31 mouse cellular contexts compared by ENCODE assay signal in genomic region chr3:13254061-13254460, GRCm38 (mm10).
DNase-seq lines count a peak whose midpoint lies in the region; ATAC-seq and TF ChIP-seq lines count a peak whose summit lies in the region.
"Had no signal": no experiment of that assay in that cellular context is flagged by ENCODE, and none has a peak within 500 bp of the region (broad histone marks: within the 10 kb centered on the region; RNA-seq: fewer than 3 reads in every experiment).

No protein-coding gene starts in this region.

- peak; percentile 98 for ATAC-seq in frontal cortex, adult (ENCODE audit: low TSS enrichment)
- ATAC-seq: intestine, postnatal 0 days; lung, postnatal 0 days had no signal

- no peak overlapping the region for H3K4me3 ChIP-seq in left cerebral cortex, adult 2 months
- H3K4me3 ChIP-seq: embryonic facial prominence, embryonic 13.5 days; heart, adult 2 months; heart, embryonic 13.5 days; limb, embryonic 10.5 days; limb, embryonic 15.5 days; liver, embryonic 13.5 days; megakaryocyte, embryonic 14.5 days; midbrain, embryonic 12.5 days; myocyte; neural tube, embryonic 12.5 days had no signal

- DNase-seq in frontal cortex, postnatal 25 days (ENCODE audit: low spot score in 2 of 2): no peak
- DNase-seq in left cerebral cortex, adult 9 months (ENCODE audit: low spot score in 2 of 2): peak; percentile 27 to 41
- DNase-seq in left cerebral cortex, adult 2 months (ENCODE audit: extremely low spot score in 1 of 2, low spot score in 2 of 2): no peak
- peak; percentile 21 for DNase-seq in brain, embryonic 14.5 days (ENCODE audit: low read depth)
- DNase-seq in layer of hippocampus, adult 9-11 months: peak; percentile 38
- DNase-seq in embryo, embryonic 9.5 days (ENCODE audit: extremely low spot score): no peak
- DNase-seq: adrenal gland, adult 8-10 months; cerebellum, adult 11-12 months; cerebellum, adult 9-11 months; embryo, embryonic 11 days; heart, adult 2 months; heart, postnatal 10 days; kidney, adult 9 months; kidney, postnatal 10 days; liver, embryonic 13.5 days; lung, adult 18-20 months; lung, postnatal 4 days; thymus, adult 18-20 months; thymus, postnatal 25 days had no signal

- TF ChIP-seq CTCF in left cerebral cortex, adult 2 months (IDR thresholded peaks at IDR 0.05): no peak
- no peak for TF ChIP-seq CTCF in brain, embryonic 14.5 days (IDR thresholded peaks at IDR 0.05; ENCODE audit: borderline replicate concordance, extremely low read depth, insufficient read depth, insufficient read length)

- no peak overlapping the region for H3K27ac ChIP-seq in left cerebral cortex, adult 2 months
- H3K27ac ChIP-seq: embryonic facial prominence, embryonic 13.5 days; heart, adult 2 months; heart, embryonic 13.5 days; hindbrain, embryonic 14.5 days; limb, embryonic 10.5 days; limb, embryonic 15.5 days; liver, embryonic 13.5 days; midbrain, embryonic 12.5 days; neural tube, embryonic 12.5 days had no signal

- intact Hi-C loops in left cerebral cortex, adult 2 months (cut with DNase I): no loop called here

- no peak for TF ChIP-seq POLR2A in brain, embryonic 14.5 days (IDR thresholded peaks at IDR 0.05; ENCODE audit: borderline replicate concordance, extremely low read depth, insufficient read depth, insufficient read length, poor library complexity, severe bottlenecking)

Comparison
In these comparisons a context has a peak if more than half of its experiments do, and no peak if none do; other contexts are left out.
1. DNase-seq: peak in left cerebral cortex, adult 9 months (2 of 2), brain, embryonic 14.5 days (single experiment) and layer of hippocampus, adult 9-11 months (single experiment); none in frontal cortex, postnatal 25 days (0 of 2), left cerebral cortex, adult 2 months (0 of 2) and embryo, embryonic 9.5 days (single experiment).